Mouse (Mus musculus): ENCODE results near the gene Rdm1. TPM values are rescaled to one million over a fixed set of nuclear protein-coding genes. Genes with fewer than 3 reads are reported as not detected.
"Not testable (repeated sequence)": the region's sequence is repeated elsewhere in the genome, so short reads cannot be mapped to it uniquely, and the experiment has no call there.

The Rdm1 gene
- polyA plus RNA-seq, 1 experiment from 2014 or later: 33.4 TPM

- no peak for ATAC-seq (ENCODE audit: insufficient read depth)
- no peaks in the 10 kb centered on the region for H3K36me3 ChIP-seq (ENCODE audit: insufficient read depth)
- H3K4me2 ChIP-seq: no peak overlapping the region
- no peak overlapping the region for H3K27ac ChIP-seq (ENCODE audit: low read depth)
- 86% methylated on average over 10 of the region's 10 CpGs for WGBS
- H3K4me3 ChIP-seq (ENCODE audit: low read depth, low read length): no peak overlapping the region
- no peak for TF ChIP-seq CTCF (IDR thresholded peaks at IDR 0.05; ENCODE audit: low read depth)
- H3K9ac ChIP-seq: no peak overlapping the region
- no peaks in the 10 kb centered on the region for H3K27me3 ChIP-seq (ENCODE audit: insufficient read depth, low read length)
- no peaks in the 10 kb centered on the region for H3K9me3 ChIP-seq (ENCODE audit: low read depth, low read length)
- DNase-seq: no peak
- no peaks in the 10 kb centered on the region for H3K4me1 ChIP-seq (ENCODE audit: insufficient read depth)
Measured at GRCm38 (mm10) chr11:101587676-101588075, 39.3 kb upstream of the Rdm1 start.

GRCm38 (mm10) chr11:101588868-101589267 is 38.1 kb upstream of the Rdm1 start:
- Histone ChIP-seq H3K9me3 (ENCODE audit: low read depth, low read length) (no peaks in the 10 kb centered on the region), H3K27ac (ENCODE audit: low read depth) (no peak overlapping the region), H3K36me3 (ENCODE audit: insufficient read depth) (no peaks in the 10 kb centered on the region), H3K27me3 (ENCODE audit: insufficient read depth, low read length) (no peaks in the 10 kb centered on the region), H3K4me2 (no peak overlapping the region), H3K9ac (no peak overlapping the region), H3K4me1 (ENCODE audit: insufficient read depth) (no peaks in the 10 kb centered on the region), H3K4me3 (ENCODE audit: low read depth, low read length) (no peak overlapping the region)
- no peak for TF ChIP-seq CTCF (IDR thresholded peaks at IDR 0.05; ENCODE audit: low read depth)
- WGBS: 84% methylated on average over 7 of the region's 7 CpGs
- DNase-seq: no peak
- ATAC-seq (ENCODE audit: insufficient read depth): no peak

GRCm38 (mm10) chr11:101589444-101589843 is 37.6 kb upstream of the Rdm1 start:
- Histone ChIP-seq H3K4me2 (no peak overlapping the region), H3K27ac (ENCODE audit: low read depth) (no peak overlapping the region), H3K4me1 (ENCODE audit: insufficient read depth) (no peaks in the 10 kb centered on the region), H3K27me3 (ENCODE audit: insufficient read depth, low read length) (no peaks in the 10 kb centered on the region), H3K9me3 (ENCODE audit: low read depth, low read length) (no peaks in the 10 kb centered on the region), H3K9ac (no peak overlapping the region), H3K36me3 (ENCODE audit: insufficient read depth) (no peaks in the 10 kb centered on the region), H3K4me3 (ENCODE audit: low read depth, low read length) (no peak overlapping the region)
- WGBS: 27% methylated on average over 5 of the region's 5 CpGs
- DNase-seq (peak; percentile 78), ATAC-seq (ENCODE audit: insufficient read depth) (no peak)
- peak; percentile 79 for TF ChIP-seq CTCF (IDR thresholded peaks at IDR 0.05; ENCODE audit: low read depth)

GRCm38 (mm10) chr11:101589989-101590624 is 36.9 kb upstream of the Rdm1 start:
- H3K4me1 ChIP-seq (ENCODE audit: insufficient read depth): no peaks in the 10 kb centered on the region
- H3K9ac ChIP-seq: no peak overlapping the region
- 63% methylated on average over 12 of the region's 12 CpGs for WGBS

GRCm38 (mm10) chr11:101599156-101599555 is 27.8 kb upstream of the Rdm1 start, which contains the start of gene Gm11634:
Gene Gm11634 (minus strand): TSS chr11:101599256.
- WGBS: 75% methylated on average over 6 of the region's 6 CpGs
- Histone ChIP-seq H3K4me3 (ENCODE audit: low read depth, low read length) (no peak within 1 kb of the TSS), H3K36me3 (ENCODE audit: insufficient read depth) (no peaks in the 10 kb centered on the region), H3K4me1 (ENCODE audit: insufficient read depth) (no peaks in the 10 kb centered on the region), H3K27ac (ENCODE audit: low read depth) (no peak within 1 kb of the TSS), H3K4me2 (no peak within 1 kb of the TSS), H3K27me3 (ENCODE audit: insufficient read depth, low read length) (no peaks in the 10 kb centered on the region), H3K9me3 (ENCODE audit: low read depth, low read length) (no peaks in the 10 kb centered on the region), H3K9ac (no peak within 1 kb of the TSS)
- no peak for TF ChIP-seq CTCF (IDR thresholded peaks at IDR 0.05; ENCODE audit: low read depth)
- ATAC-seq (ENCODE audit: insufficient read depth) (no peak), DNase-seq (no peak)

More at GRCm38 (mm10) chr11:101589989-101590624, 36.9 kb upstream of the Rdm1 start:
- Histone ChIP-seq H3K4me2 (no peak overlapping the region), H3K4me3 (ENCODE audit: low read depth, low read length) (no peak overlapping the region), H3K27me3 (ENCODE audit: insufficient read depth, low read length) (no peaks in the 10 kb centered on the region), H3K9me3 (ENCODE audit: low read depth, low read length) (no peaks in the 10 kb centered on the region), H3K27ac (ENCODE audit: low read depth) (no peak overlapping the region), H3K36me3 (ENCODE audit: insufficient read depth) (no peaks in the 10 kb centered on the region)
- ATAC-seq (ENCODE audit: insufficient read depth): no peak
- no peak for DNase-seq
- no peak for TF ChIP-seq CTCF (IDR thresholded peaks at IDR 0.05; ENCODE audit: low read depth)

- H3K4me3 ChIP-seq (ENCODE audit: low read depth, low read length): no peak overlapping the region
- no peak for TF ChIP-seq CTCF (IDR thresholded peaks at IDR 0.05; ENCODE audit: low read depth)
- 10% methylated on average over 3 of the region's 3 CpGs for WGBS
- ATAC-seq (ENCODE audit: insufficient read depth): no peak
- no peaks in the 10 kb centered on the region for H3K27me3 ChIP-seq (ENCODE audit: insufficient read depth, low read length)
- H3K9ac ChIP-seq: no peak overlapping the region
- H3K27ac ChIP-seq (ENCODE audit: low read depth): no peak overlapping the region
- H3K9me3 ChIP-seq (ENCODE audit: low read depth, low read length): no peaks in the 10 kb centered on the region
- H3K4me1 ChIP-seq (ENCODE audit: insufficient read depth): no peaks in the 10 kb centered on the region
- H3K4me2 ChIP-seq: no peak overlapping the region
- no peaks in the 10 kb centered on the region for H3K36me3 ChIP-seq (ENCODE audit: insufficient read depth)
- peak; percentile 95 for DNase-seq
Measured at GRCm38 (mm10) chr11:101602491-101602890, 24.5 kb upstream of the Rdm1 start.

- no peak for TF ChIP-seq CTCF (IDR thresholded peaks at IDR 0.05; ENCODE audit: low read depth)
- Histone ChIP-seq H3K4me3 (ENCODE audit: low read depth, low read length) (no peak overlapping the region), H3K4me2 (peak overlapping the region; percentile 53), H3K4me1 (ENCODE audit: insufficient read depth) (no peaks in the 10 kb centered on the region), H3K27me3 (ENCODE audit: insufficient read depth, low read length) (no peaks in the 10 kb centered on the region), H3K9ac (no peak overlapping the region), H3K27ac (ENCODE audit: low read depth) (no peak overlapping the region; the same call in 1 of the 2 replicates), H3K36me3 (ENCODE audit: insufficient read depth) (no peaks in the 10 kb centered on the region), H3K9me3 (ENCODE audit: low read depth, low read length) (no peaks in the 10 kb centered on the region)
- ATAC-seq (ENCODE audit: insufficient read depth) (no peak), DNase-seq (no peak)
- WGBS: 3% methylated on average over 3 of the region's 3 CpGs
Measured at GRCm38 (mm10) chr11:101604116-101604515, 22.9 kb upstream of the Rdm1 start.

GRCm38 (mm10) chr11:101604531-101605453 is 22.2 kb upstream of the Rdm1 start:
- Histone ChIP-seq H3K27ac (ENCODE audit: low read depth) (peak overlapping the region; percentile 43; the same call in 1 of the 2 replicates), H3K9ac (peak overlapping the region; percentile 11; the same call in 1 of the 2 replicates), H3K4me2 (peak overlapping the region; percentile 53), H3K4me3 (ENCODE audit: low read depth, low read length) (peak overlapping the region; percentile 24)
- not testable (repeated sequence) for H3K36me3 ChIP-seq (ENCODE audit: insufficient read depth); H3K9me3 ChIP-seq (ENCODE audit: low read depth, low read length); H3K4me1 ChIP-seq (ENCODE audit: insufficient read depth); H3K27me3 ChIP-seq (ENCODE audit: insufficient read depth, low read length)
- DNase-seq: peak; percentile 86
- 2% methylated on average over 30 of the region's 30 CpGs for WGBS
- peak; percentile 85 for ATAC-seq (ENCODE audit: insufficient read depth)

- not testable (repeated sequence) for H3K9ac ChIP-seq; H3K4me3 ChIP-seq (ENCODE audit: low read depth, low read length); DNase-seq; H3K4me2 ChIP-seq; H3K9me3 ChIP-seq (ENCODE audit: low read depth, low read length); H3K36me3 ChIP-seq (ENCODE audit: insufficient read depth); H3K27me3 ChIP-seq (ENCODE audit: insufficient read depth, low read length); H3K27ac ChIP-seq (ENCODE audit: low read depth); H3K4me1 ChIP-seq (ENCODE audit: insufficient read depth); ATAC-seq (ENCODE audit: insufficient read depth)
- 90% methylated on average over 4 of the region's 4 CpGs for WGBS
Measured at GRCm38 (mm10) chr11:101607134-101607533, 19.9 kb upstream of the Rdm1 start.
